Mouse (Mus musculus): ENCODE data around the gene Mta3.

- TF ChIP-seq POLR2A (IDR thresholded peaks at IDR 0.05; ENCODE audit: low read depth, low read length) (no peak), CTCF (conservative IDR thresholded peaks at IDR 0.05 in 1 of 2, IDR thresholded peaks at IDR 0.05 in 1 of 2; ENCODE audit: low read depth in 2 of 2, low read length in 2 of 2) (no peak), ZNF384 (IDR thresholded peaks at IDR 0.05; ENCODE audit: low read depth, low read length) (no peak)
These were observed 39.2 kb upstream of the Mta3 start for GRCm38 (mm10) chr17:83666597-83667287.
